ENCODE assay signal across 9 mouse cellular contexts in genomic region chr2:35851420-35852163, GRCm38 (mm10).
DNase-seq lines count a peak whose midpoint lies in the region; ATAC-seq and TF ChIP-seq lines count a peak whose summit lies in the region.
"Had no signal": no experiment of that assay in that cellular context is flagged by ENCODE, and none has a peak within 500 bp of the region (broad histone marks: within the 10 kb centered on the region; RNA-seq: fewer than 3 reads in every experiment).

No protein-coding gene starts in this region.

- peak; percentile 33 for DNase-seq in embryonic facial prominence, embryonic 11.5 days (ENCODE audit: low spot score)
- no peak for DNase-seq in embryonic facial prominence, embryonic 10.5 days (ENCODE audit: low spot score)
- DNase-seq in lung, embryonic 14.5 days: peak; percentile 40
- no peak for DNase-seq in lung, postnatal 4 days
- no peak for DNase-seq in ovary, postnatal 10 days (ENCODE audit: low spot score)

- H3K9ac ChIP-seq in embryonic facial prominence, embryonic 11.5 days (replicated peaks; ENCODE audit: low read length): no peak overlapping the region
- H3K9ac ChIP-seq in lung, embryonic 14.5 days: no peak overlapping the region
- no peak overlapping the region for H3K9ac ChIP-seq in limb, embryonic 12.5 days (replicated peaks)
- peak overlapping the region; percentile 31; the same call in 1 of the 2 replicates for H3K9ac ChIP-seq in stomach, embryonic 16.5 days (ENCODE audit: low read length)
- H3K9ac ChIP-seq: liver, embryonic 15.5 days had no signal

- no peaks in the 10 kb centered on the region for H3K36me3 ChIP-seq in embryonic facial prominence, embryonic 11.5 days (replicated peaks; ENCODE audit: control insufficient read depth, insufficient read depth, low read depth, low read length)
- no peaks in the 10 kb centered on the region for H3K36me3 ChIP-seq in embryonic facial prominence, embryonic 10.5 days (replicated peaks)
- H3K36me3 ChIP-seq in lung, embryonic 14.5 days (ENCODE audit: insufficient read depth): no peaks in the 10 kb centered on the region
- H3K36me3 ChIP-seq in limb, embryonic 12.5 days: no peaks in the 10 kb centered on the region
- H3K36me3 ChIP-seq in stomach, embryonic 16.5 days (ENCODE audit: control insufficient read depth, insufficient read depth, low read length): no peaks in the 10 kb centered on the region
- H3K36me3 ChIP-seq: liver, embryonic 15.5 days had no signal

- no peak overlapping the region for H3K4me2 ChIP-seq in embryonic facial prominence, embryonic 11.5 days (ENCODE audit: low read depth, low read length)
- no peak overlapping the region for H3K4me2 ChIP-seq in lung, embryonic 14.5 days
- peak overlapping the region; percentile 39 for H3K4me2 ChIP-seq in limb, embryonic 12.5 days
- peak overlapping the region; percentile 31; the same call in 1 of the 2 replicates for H3K4me2 ChIP-seq in stomach, embryonic 16.5 days (ENCODE audit: low read depth, low read length)
- H3K4me2 ChIP-seq: liver, embryonic 15.5 days had no signal

- H3K27me3 ChIP-seq in embryonic facial prominence, embryonic 11.5 days (ENCODE audit: control insufficient read depth, insufficient read depth, low read length): no peaks in the 10 kb centered on the region; the same call in 1 of the 2 replicates
- peaks cover 19% of the 10 kb centered on the region for H3K27me3 ChIP-seq in embryonic facial prominence, embryonic 10.5 days (replicated peaks; ENCODE audit: low read depth, poor library complexity, severe bottlenecking)
- no peaks in the 10 kb centered on the region for H3K27me3 ChIP-seq in lung, embryonic 14.5 days (ENCODE audit: insufficient read depth, low read length)
- H3K27me3 ChIP-seq in limb, embryonic 12.5 days: peaks cover 9% of the 10 kb centered on the region; the same call in 1 of the 2 replicates
- no peaks in the 10 kb centered on the region for H3K27me3 ChIP-seq in stomach, embryonic 16.5 days (ENCODE audit: control insufficient read depth, insufficient read depth, low read length)

- H3K4me1 ChIP-seq in embryonic facial prominence, embryonic 11.5 days (ENCODE audit: control insufficient read depth, insufficient read depth, low read length): no peaks in the 10 kb centered on the region
- peaks cover 43% of the 10 kb centered on the region for H3K4me1 ChIP-seq in embryonic facial prominence, embryonic 10.5 days
- peaks cover 9% of the 10 kb centered on the region; the same call in 1 of the 2 replicates for H3K4me1 ChIP-seq in lung, embryonic 14.5 days (ENCODE audit: insufficient read depth)
- peaks cover 39% of the 10 kb centered on the region for H3K4me1 ChIP-seq in limb, embryonic 12.5 days (replicated peaks)
- peaks cover 18% of the 10 kb centered on the region; the same call in 1 of the 2 replicates for H3K4me1 ChIP-seq in stomach, embryonic 16.5 days (ENCODE audit: control insufficient read depth, insufficient read depth, low read length)
- H3K4me1 ChIP-seq: liver, embryonic 15.5 days had no signal

- H3K27ac ChIP-seq in embryonic facial prominence, embryonic 11.5 days (replicated peaks; ENCODE audit: low read depth, low read length): no peak overlapping the region
- H3K27ac ChIP-seq in embryonic facial prominence, embryonic 10.5 days (replicated peaks): no peak overlapping the region
- H3K27ac ChIP-seq in lung, embryonic 14.5 days (ENCODE audit: low read depth): no peak overlapping the region
- H3K27ac ChIP-seq in limb, embryonic 12.5 days: peak overlapping the region; percentile 45; the same call in 1 of the 2 replicates
- peak overlapping the region; percentile 55; the same call in 1 of the 2 replicates for H3K27ac ChIP-seq in stomach, embryonic 16.5 days (ENCODE audit: low read length)
- H3K27ac ChIP-seq: liver, embryonic 15.5 days had no signal

- no peaks in the 10 kb centered on the region for H3K9me3 ChIP-seq in embryonic facial prominence, embryonic 11.5 days (replicated peaks; ENCODE audit: control insufficient read depth, low read length)
- H3K9me3 ChIP-seq in embryonic facial prominence, embryonic 10.5 days: no peaks in the 10 kb centered on the region
- no peaks in the 10 kb centered on the region for H3K9me3 ChIP-seq in lung, embryonic 14.5 days (ENCODE audit: low read depth, low read length)
- no peaks in the 10 kb centered on the region for H3K9me3 ChIP-seq in limb, embryonic 12.5 days
- no peaks in the 10 kb centered on the region for H3K9me3 ChIP-seq in stomach, embryonic 16.5 days (replicated peaks; ENCODE audit: control insufficient read depth, low read length)
- H3K9me3 ChIP-seq: liver, embryonic 15.5 days had no signal

- no peak for ATAC-seq in embryonic facial prominence, embryonic 11.5 days (replicated peaks; ENCODE audit: insufficient number of reproducible peaks, low FRiP score, low TSS enrichment, low read depth)
- no peak for ATAC-seq in lung, embryonic 14.5 days (ENCODE audit: insufficient read depth)
- no peak for ATAC-seq in limb, embryonic 12.5 days (ENCODE audit: insufficient number of reproducible peaks, insufficient read depth, low FRiP score, low TSS enrichment, low read depth)
- peak; percentile 51; the same call in 1 of the 2 replicates for ATAC-seq in stomach, embryonic 16.5 days (ENCODE audit: insufficient read depth, low FRiP score)
- ATAC-seq in erythroid progenitor cell, adult 5-6 weeks (replicated peaks; ENCODE audit: low FRiP score, poor library complexity, severe bottlenecking): no peak

- H3K4me3 ChIP-seq in embryonic facial prominence, embryonic 11.5 days (ENCODE audit: low read depth, low read length): no peak overlapping the region
- no peak overlapping the region for H3K4me3 ChIP-seq in embryonic facial prominence, embryonic 10.5 days
- H3K4me3 ChIP-seq in lung, embryonic 14.5 days (ENCODE audit: low read depth, low read length): no peak overlapping the region
- no peak overlapping the region for H3K4me3 ChIP-seq in limb, embryonic 12.5 days (replicated peaks)
- H3K4me3 ChIP-seq in stomach, embryonic 16.5 days (replicated peaks; ENCODE audit: low read length): no peak overlapping the region
- H3K4me3 ChIP-seq: liver, embryonic 15.5 days had no signal

- 43% methylated on average over 17 of the region's 17 CpGs for WGBS in embryonic facial prominence, embryonic 11.5 days
- 46% methylated on average over 17 of the region's 17 CpGs for WGBS in embryonic facial prominence, embryonic 10.5 days
- WGBS in lung, embryonic 14.5 days: 21% methylated on average over 17 of the region's 17 CpGs
- 11% methylated on average over 17 of the region's 17 CpGs for WGBS in limb, embryonic 12.5 days
- WGBS in stomach, embryonic 16.5 days: 20% methylated on average over 17 of the region's 17 CpGs

- TF ChIP-seq CTCF in lung, embryonic 14.5 days (IDR thresholded peaks at IDR 0.05; ENCODE audit: low read depth): no peak

Comparison
In these comparisons a context has a peak if more than half of its experiments do, and no peak if none do; other contexts are left out.
1. DNase-seq: peak in embryonic facial prominence, embryonic 11.5 days (single experiment) and lung, embryonic 14.5 days (single experiment); none in embryonic facial prominence, embryonic 10.5 days (single experiment), lung, postnatal 4 days (0 of 2) and ovary, postnatal 10 days (single experiment).
2. H3K27ac ChIP-seq: peak in limb, embryonic 12.5 days (single experiment) and stomach, embryonic 16.5 days (single experiment); none in embryonic facial prominence, embryonic 11.5 days (single experiment), embryonic facial prominence, embryonic 10.5 days (single experiment) and lung, embryonic 14.5 days (single experiment).
3. H3K4me2 ChIP-seq: peak in limb, embryonic 12.5 days (single experiment) and stomach, embryonic 16.5 days (single experiment); none in embryonic facial prominence, embryonic 11.5 days (single experiment) and lung, embryonic 14.5 days (single experiment).